Mouse (Mus musculus) olfactory bulb, adult 2 months (tissue): Measurements from ENCODE around the gene Cdh22. TPM values are rescaled to one million over a fixed set of nuclear protein-coding genes. Genes with fewer than 3 reads are reported as not detected.

Experiments
- H3K27ac ChIP-seq: fragments of 200-500 bp; 2 replicates; pipeline ENCODE4 v1.5.1; 2012; ENCODE audit warnings: low read depth, low read length; ENCODE audit not compliant: insufficient read depth
- H3K4me1 ChIP-seq: fragments of 200-500 bp; 2 replicates; pipeline ENCODE4 v1.6.1; 2012; ENCODE audit warnings: low read length; ENCODE audit not compliant: control insufficient read depth, insufficient read depth
- H3K4me3 ChIP-seq: fragments of 200-500 bp; 2 replicates; pipeline ENCODE4 v1.5.1; 2012; ENCODE audit warnings: mild to moderate bottlenecking, low read depth, low read length, moderate library complexity; ENCODE audit not compliant: insufficient read depth
- CTCF ChIP-seq: fragments of 200-500 bp; IDR thresholded peaks from 2 replicates; pipeline ENCODE4 v1.5.1; 2012; ENCODE audit warnings: low read depth, mild to moderate bottlenecking, low read length, moderate library complexity; ENCODE audit not compliant: insufficient read depth
- POLR2A ChIP-seq: fragments of 200-500 bp; IDR thresholded peaks from 2 replicates; pipeline ENCODE4 v1.6.1; 2012; ENCODE audit warnings: mild to moderate bottlenecking, low read depth, low read length, moderate library complexity; ENCODE audit not compliant: insufficient read depth
- WGBS: fragments of 180-500 bp; shearing (Covaris S2); methylation state at CpG from one replicate; pipeline ENCODE4 v1.1.7; 2018; 5-methylcytosine and 5-hydroxymethylcytosine counted together
- polyA plus RNA-seq: library from polyadenylated mRNA; stranded (reverse); fragments of >200 nt; gene quantifications from 2 replicates; pipeline ENCODE4 v1.2.4, GENCODE M21; 2012; ENCODE audit warnings: low replicate concordance; ENCODE audit not compliant: missing spikeins, insufficient read depth, insufficient read length

Gene Cdh22
- polyA plus RNA-seq, 1 experiment, result not detected

DNA sequence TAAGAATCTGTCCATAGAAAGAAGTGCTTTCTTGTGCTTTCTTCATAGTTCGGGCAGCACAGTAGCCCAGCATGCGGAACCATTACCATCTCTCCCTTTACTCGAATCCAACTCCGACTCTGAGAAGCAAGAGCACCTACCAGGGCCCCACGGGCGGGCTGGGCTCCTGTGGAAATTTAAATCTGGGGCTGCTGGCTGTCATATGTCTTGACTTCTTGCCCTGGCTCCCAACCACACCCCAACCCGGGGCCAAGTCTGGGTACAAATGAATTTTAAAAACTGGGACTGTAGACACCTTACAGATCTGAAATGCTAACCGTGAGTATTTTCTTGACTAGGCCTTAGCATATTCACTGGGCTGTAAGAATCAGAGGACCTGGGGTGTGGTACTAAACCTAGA lies 18.6 kb upstream of the Cdh22 start:
- H3K4me1 ChIP-seq, result peaks cover 28% of the 10 kb centered on the region
- WGBS, result 87% methylated on average over 8 of the region's 8 CpGs
- no peak overlapping the region for H3K27ac ChIP-seq
- TF ChIP-seq POLR2A (no peak), CTCF (no peak)
- no peak overlapping the region for H3K4me3 ChIP-seq

DNA sequence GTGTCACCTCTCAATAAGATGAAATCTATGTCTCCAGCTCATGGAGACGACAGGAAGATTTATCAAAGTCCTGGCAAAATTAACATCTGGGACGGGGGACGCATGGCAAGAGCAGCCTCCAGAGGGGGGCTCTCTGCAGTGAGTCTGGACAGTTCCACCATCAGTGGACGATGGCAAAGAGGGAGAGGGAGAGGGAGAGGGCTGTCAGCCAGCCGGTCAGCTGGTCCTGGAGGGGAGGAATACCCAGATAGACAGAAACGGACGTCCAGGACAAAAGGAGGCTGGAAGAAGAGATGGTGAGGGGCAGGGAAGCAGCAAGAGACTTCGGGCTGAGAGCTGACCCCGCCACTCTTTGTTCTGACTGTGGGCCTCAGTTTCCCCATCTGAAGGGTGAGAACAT lies 18.1 kb upstream of the Cdh22 start:
- Histone ChIP-seq H3K4me1 (peaks cover 23% of the 10 kb centered on the region), H3K27ac (no peak overlapping the region), H3K4me3 (no peak overlapping the region)
- WGBS, result 73% methylated on average over 9 of the region's 9 CpGs
- TF ChIP-seq POLR2A, result no peak
- TF ChIP-seq CTCF, result no peak

DNA sequence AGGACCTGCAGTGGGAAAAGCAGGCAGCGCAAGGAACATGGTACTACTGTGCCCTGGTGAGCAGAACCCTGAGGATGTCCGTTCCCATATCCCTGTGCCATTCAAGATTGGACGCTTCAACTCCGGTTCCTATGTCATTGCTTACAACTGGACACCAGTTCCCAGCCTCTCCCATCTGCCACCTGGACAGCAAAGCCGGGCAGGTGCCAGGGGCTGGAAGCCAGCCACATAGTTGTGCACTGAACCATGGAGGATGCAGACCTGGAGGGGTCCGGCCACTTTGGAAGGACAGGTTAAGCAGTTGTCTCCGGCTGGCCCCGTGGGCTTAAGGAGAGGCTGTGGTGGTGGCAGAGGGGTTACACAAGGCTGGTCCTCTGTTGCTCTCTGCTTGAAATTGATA lies 17.7 kb upstream of the Cdh22 start:
- Histone ChIP-seq H3K4me3 (no peak overlapping the region), H3K27ac (no peak overlapping the region), H3K4me1 (peaks cover 21% of the 10 kb centered on the region)
- no peak for TF ChIP-seq CTCF
- TF ChIP-seq POLR2A, result no peak
- 85% methylated on average over 8 of the region's 8 CpGs for WGBS

DNA sequence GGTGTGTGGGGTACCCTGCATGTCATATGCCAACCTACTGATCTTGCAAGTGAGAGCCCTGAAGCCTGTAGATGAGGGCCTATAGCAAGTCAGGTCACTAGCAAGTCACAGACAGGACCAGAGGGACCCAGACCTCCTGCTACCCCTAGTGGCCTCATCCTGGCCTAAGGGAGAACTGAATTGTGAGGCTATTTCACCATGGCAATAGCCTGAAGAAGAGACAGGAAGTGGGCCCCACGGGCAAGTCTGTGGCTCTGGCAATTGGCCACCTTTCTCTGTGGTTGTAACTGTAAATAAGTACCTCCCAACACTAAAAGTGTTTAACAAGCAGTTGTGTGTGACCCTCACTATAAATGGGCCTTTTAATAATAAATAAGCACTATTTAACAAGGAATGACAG lies 16.2 kb upstream of the Cdh22 start:
- WGBS, result 52% methylated on average over 1 of the region's 1 CpGs

DNA sequence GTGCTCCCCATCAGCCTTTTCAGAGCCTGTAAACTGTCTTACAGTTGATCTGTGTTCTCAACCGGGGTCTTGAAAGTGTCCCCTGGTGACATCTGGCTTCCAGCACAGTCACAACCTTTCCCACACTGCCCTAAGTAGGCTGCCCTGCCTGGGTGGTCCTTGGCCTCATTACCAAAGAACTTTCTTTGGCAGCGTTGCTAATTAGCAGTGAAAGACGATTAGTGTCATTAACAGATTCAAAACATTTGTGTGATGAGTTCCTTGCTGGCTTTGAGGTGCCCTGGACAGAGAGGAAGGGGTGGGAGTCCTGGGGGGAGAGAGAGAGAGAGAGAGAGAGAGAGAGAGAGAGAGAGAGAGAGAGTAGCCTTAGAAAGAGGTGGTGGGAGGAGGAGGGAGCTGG lies 14.3 kb upstream of the Cdh22 start:
- WGBS, result 34% methylated on average over 3 of the region's 3 CpGs
- Histone ChIP-seq H3K4me3 (no peak overlapping the region), H3K27ac (no peak overlapping the region), H3K4me1 (peaks cover 9% of the 10 kb centered on the region)
- TF ChIP-seq POLR2A, result no peak
- TF ChIP-seq CTCF, result no peak

More for the DNA sequence above, 16.2 kb upstream of the Cdh22 start:
- no peak overlapping the region for H3K4me3 ChIP-seq
- TF ChIP-seq CTCF (no peak), POLR2A (no peak)
- H3K27ac ChIP-seq, result no peak overlapping the region
- peaks cover 9% of the 10 kb centered on the region for H3K4me1 ChIP-seq

DNA sequence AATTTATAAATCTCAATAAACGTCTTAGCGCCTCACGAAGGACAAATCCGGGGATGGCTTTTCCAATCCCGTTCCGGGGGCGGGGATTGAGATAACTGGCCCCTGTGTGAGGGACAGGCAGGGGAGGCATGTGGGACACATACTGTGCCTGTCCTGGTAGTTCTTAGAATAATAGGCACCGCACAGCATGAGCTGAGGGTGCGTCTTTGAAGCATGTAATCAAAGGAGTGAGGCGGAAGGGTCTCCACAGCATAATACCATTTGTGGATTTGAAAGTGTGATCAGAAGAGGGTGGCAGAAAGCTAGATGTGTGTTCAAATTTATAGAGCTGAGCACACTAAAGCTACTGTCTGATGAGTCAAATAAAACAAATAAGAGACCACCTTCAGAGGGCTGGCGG lies 11.7 kb upstream of the Cdh22 start:
- Histone ChIP-seq H3K4me1 (peaks cover 28% of the 10 kb centered on the region), H3K27ac (no peak overlapping the region), H3K4me3 (no peak overlapping the region)
- TF ChIP-seq CTCF, result no peak
- no peak for TF ChIP-seq POLR2A
- WGBS, result 56% methylated on average over 11 of the region's 11 CpGs

DNA sequence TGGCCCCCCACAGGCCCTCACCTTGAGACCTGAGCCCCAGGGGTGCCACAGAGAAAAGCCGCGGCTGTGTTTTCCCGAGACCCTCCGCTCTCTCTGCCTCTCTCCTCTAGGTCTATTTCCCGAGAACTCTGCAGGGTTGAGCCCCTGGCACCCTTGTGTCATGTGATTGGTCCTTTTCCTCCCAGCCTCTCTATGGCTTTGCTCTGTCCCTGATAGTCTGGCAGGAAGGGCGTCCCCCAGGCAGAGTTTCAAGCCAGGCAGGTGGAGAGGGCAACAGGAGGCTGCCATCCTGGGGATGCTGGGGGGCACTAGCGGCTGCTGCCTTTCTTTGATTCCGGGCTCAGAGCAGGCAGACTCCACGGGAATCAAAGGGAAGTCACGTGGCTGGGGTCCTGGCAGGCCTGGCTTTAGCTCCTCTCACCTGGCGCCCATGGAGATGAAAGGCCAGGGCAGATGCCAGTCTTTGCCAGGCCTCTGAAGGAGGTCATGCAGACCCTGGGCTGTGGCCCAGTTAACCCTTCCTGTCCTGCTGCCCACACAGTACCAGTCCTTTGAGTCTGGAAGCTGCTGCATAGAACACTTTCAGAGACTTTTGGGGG lies 8.6 kb upstream of the Cdh22 start:
- no peak for TF ChIP-seq POLR2A
- no peak for TF ChIP-seq CTCF
- WGBS, result 34% methylated on average over 11 of the region's 11 CpGs
- H3K27ac ChIP-seq, result no peak overlapping the region
- peaks cover 41% of the 10 kb centered on the region for H3K4me1 ChIP-seq
- no peak overlapping the region for H3K4me3 ChIP-seq

DNA sequence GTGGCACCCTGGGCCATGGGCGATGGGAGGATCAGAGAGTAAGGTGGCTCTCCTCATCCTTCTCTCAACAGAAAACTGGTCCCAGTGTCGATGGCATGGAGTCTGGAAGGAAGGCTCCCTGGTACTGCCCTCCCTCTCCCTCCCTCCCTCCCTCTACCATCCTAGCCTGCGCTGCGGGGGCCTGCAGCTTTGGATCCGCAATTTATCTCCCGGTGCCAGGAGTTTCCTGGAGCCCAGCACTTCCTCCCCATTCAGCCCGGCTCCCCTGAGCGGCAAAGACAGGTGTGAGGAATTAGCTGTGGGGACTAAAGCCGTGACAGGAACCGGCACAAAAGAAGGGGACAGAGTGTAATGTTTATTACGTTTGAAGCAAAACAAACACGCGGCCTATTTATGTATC lies 7.9 kb upstream of the Cdh22 start:
- no peak overlapping the region for H3K4me3 ChIP-seq
- peaks cover 42% of the 10 kb centered on the region for H3K4me1 ChIP-seq
- no peak for TF ChIP-seq POLR2A
- no peak for TF ChIP-seq CTCF
- 17% methylated on average over 13 of the region's 13 CpGs for WGBS
- H3K27ac ChIP-seq, result no peak overlapping the region

DNA sequence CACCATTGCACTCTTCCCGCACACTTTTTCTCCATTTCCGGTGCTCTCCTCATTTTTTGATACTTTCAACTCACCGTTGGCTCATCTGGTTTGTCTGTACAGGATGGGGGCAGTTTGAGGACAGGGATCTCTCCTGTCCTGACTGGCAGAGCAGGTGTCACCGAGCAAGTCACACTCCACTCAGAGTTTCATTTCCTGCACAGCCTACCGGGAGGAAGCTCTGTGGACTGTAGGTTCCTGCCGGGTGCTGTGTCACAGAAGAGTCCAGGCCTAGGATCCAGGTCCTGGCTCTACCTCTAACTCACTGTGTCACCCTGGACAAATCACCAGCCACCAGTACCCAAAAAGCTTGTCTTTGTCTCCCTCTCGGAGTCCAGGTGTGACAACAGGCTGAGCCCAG lies 7.1 kb upstream of the Cdh22 start:
- peaks cover 42% of the 10 kb centered on the region for H3K4me1 ChIP-seq
- H3K4me3 ChIP-seq, result no peak overlapping the region
- 85% methylated on average over 7 of the region's 7 CpGs for WGBS
- H3K27ac ChIP-seq, result no peak overlapping the region
- TF ChIP-seq POLR2A (no peak), CTCF (no peak)

DNA sequence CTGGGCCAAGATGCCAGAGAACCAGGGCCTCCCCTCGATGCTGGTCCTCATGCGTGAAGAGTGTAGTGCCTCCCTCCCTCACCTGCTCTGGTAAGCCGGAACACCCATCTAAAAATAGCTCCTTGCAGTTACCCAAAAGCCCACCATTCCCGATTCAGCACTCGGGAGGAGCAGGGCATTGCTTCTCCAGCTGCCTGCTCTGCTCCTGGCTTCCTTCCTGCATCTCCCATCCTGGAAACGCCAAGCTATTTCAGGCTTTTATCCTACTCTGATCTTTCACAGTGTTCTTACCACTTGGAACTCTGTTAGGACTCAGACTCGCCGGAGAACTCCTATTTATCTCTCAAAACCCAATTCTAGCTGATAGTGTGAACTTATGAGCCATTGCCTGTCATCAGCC lies 5.7 kb upstream of the Cdh22 start:
- 23% methylated on average over 8 of the region's 8 CpGs for WGBS
- no peak for TF ChIP-seq CTCF
- Histone ChIP-seq H3K4me1 (peaks cover 42% of the 10 kb centered on the region), H3K4me3 (no peak overlapping the region), H3K27ac (no peak overlapping the region)
